Mouse (Mus musculus) layer of hippocampus, adult 2 months (tissue): ENCODE results near the gene Smurf2. TPM values are rescaled to one million over a fixed set of nuclear protein-coding genes. Genes with fewer than 3 reads are reported as not detected.

ENCODE experiments used
- DNase-seq, 2 experiments: peaks; one replicate each; pipeline ENCODE4 v3.0.0; 2022; ENCODE audit warnings: low spot score in 2 of 2
- H3K27ac ChIP-seq: fragments of 200-600 bp; 2 replicates; pipeline ENCODE4 v1.8.1; 2022
- H3K4me3 ChIP-seq: fragments of 200-600 bp; 2 replicates; pipeline ENCODE4 v1.8.1; 2022; ENCODE audit warnings: mild to moderate bottlenecking
- CTCF ChIP-seq: fragments of 200-600 bp; conservative IDR thresholded peaks from 2 replicates; pipeline ENCODE4 v1.8.1; 2022; ENCODE audit warnings: antibody characterized with exemption, mild to moderate bottlenecking, moderate library complexity
- long read RNA-seq, 2 experiments: library from polyadenylated mRNA; stranded (forward); transcript quantifications; one replicate each; pipeline ENCODE4 v2.0.0; 2021; ENCODE audit warnings: borderline mapping rate in 2 of 2
- total RNA-seq, 2 experiments: library from RNA; stranded (reverse); gene quantifications; 2 replicates each; pipeline ENCODE4 v1.2.3; 2021

The Smurf2 gene
- total RNA-seq, result 10 to 100 TPM; 29.6 to 31.1 TPM
- long read RNA-seq, experiment 1, partial matches to known transcripts, result 0 of 17 reads
- long read RNA-seq, experiment 1, other reads (novel, unspliced or antisense), result 16 of 17 reads
- long read RNA-seq, experiment 2, partial matches to known transcripts, result 3 of 17 reads
- long read RNA-seq, experiment 2, other reads (novel, unspliced or antisense), result 10 of 17 reads

- TF ChIP-seq CTCF, result peak; percentile 64
- Histone ChIP-seq H3K4me3 (peak within 1 kb of the TSS; percentile 81), H3K27ac (peak within 1 kb of the TSS; percentile 98)
- DNase-seq, result peak; percentile 66 to 79
These were observed at the start of gene Smurf2 for GRCm38 (mm10) chr11:106920551-106921379. TSS of gene Smurf2 (minus strand) at chr11:106920715.

- no peak for DNase-seq
These were observed 49.3 kb upstream of the Smurf2 start for GRCm38 (mm10) chr11:106969798-106970197.

GRCm38 (mm10) chr11:106967630-106968029 is 47.1 kb upstream of the Smurf2 start:
- H3K27ac ChIP-seq, result no peak overlapping the region
- DNase-seq, result no peak
- no peak overlapping the region for H3K4me3 ChIP-seq
- no peak for TF ChIP-seq CTCF

More at GRCm38 (mm10) chr11:106969798-106970197, 49.3 kb upstream of the Smurf2 start:
- no peak for TF ChIP-seq CTCF
- H3K4me3 ChIP-seq, result no peak overlapping the region
- H3K27ac ChIP-seq, result no peak overlapping the region

GRCm38 (mm10) chr11:106965881-106966280 is 45.4 kb upstream of the Smurf2 start:
- no peak overlapping the region for H3K4me3 ChIP-seq
- no peak; the same call in 1 of the 2 replicates for TF ChIP-seq CTCF
- no peak for DNase-seq
- no peak overlapping the region for H3K27ac ChIP-seq

DNA sequence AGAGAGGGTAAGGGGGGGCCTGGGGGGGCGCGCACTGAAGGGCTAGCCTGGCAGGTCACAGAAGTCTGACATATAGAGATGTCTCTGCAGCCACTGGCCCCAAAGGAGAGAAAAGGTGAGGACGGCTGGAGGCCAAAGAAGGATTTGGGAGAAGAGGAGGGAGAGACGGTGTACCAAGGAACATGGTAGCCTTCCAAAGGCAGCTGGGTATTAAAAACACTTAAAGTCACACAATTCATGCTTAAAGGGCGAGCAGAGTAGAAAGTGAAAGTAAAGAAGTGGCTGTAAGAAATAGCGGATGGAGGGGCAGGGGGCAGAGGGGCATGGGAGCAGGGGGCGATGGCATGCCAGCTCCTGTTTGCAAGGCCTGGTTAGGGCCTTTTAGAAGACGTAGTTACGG is 41.8 kb upstream of the Smurf2 start:
- DNase-seq, result no peak
- TF ChIP-seq CTCF, result no peak
- Histone ChIP-seq H3K4me3 (no peak overlapping the region), H3K27ac (no peak overlapping the region)

DNA sequence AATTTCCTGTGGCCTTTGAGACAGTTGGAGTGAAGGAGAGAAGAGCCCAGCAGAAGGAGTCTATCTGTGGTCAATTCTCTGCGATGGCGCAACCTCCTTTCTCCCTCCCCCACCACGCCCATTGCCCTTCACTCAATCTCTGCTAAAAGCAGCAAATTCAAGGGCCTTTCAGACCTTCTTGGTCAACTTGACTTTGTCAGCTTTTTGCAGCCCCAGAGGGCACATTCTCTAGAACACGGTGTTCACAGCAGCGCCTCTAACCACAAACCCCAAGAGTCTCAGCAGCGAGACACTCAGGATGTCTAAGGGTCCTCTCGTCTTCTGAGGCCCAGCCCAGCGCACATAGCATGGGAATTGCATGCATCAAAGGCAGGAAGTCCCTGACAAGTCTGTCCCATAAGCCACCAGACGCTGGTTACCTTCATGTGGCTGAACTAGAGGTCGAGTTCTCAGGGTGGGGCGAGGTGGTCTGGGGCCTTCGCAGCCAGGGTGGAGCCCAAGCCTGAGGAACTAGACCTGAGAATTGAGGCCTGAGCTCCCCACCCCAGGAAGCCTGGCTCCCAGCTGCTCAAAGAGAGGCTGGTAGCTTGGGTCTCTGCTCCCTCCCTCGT is 41.1 kb upstream of the Smurf2 start:
- DNase-seq, result no peak
- no peak for TF ChIP-seq CTCF
- H3K27ac ChIP-seq, result no peak overlapping the region
- H3K4me3 ChIP-seq, result no peak overlapping the region

DNA sequence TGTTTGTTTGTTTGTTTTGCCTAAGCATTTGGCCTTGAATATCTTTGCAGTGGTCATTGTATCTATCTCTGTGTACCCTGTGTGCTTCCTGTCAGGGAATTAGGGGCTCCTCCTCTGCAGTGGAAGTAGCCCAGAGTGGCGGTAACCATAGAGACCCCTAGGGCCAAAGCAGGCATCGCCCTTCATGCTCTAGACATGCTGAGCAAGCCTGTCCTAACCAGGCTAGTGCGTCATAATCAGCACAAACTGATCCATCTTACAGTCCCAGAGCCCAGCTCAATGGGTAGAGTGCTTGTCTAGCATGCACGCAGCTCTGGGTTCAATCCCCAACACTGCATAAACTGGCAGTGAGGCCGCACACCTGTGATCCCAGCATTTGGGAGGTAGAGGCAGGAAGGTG is 38.6 kb upstream of the Smurf2 start:
- H3K27ac ChIP-seq, result no peak overlapping the region
- no peak for DNase-seq
- TF ChIP-seq CTCF, result no peak
- no peak overlapping the region for H3K4me3 ChIP-seq

- Histone ChIP-seq H3K4me3 (no peak overlapping the region), H3K27ac (no peak overlapping the region)
- DNase-seq, result no peak
- TF ChIP-seq CTCF, result no peak
These were observed 38.0 kb upstream of the Smurf2 start for GRCm38 (mm10) chr11:106958407-106959071.

DNA sequence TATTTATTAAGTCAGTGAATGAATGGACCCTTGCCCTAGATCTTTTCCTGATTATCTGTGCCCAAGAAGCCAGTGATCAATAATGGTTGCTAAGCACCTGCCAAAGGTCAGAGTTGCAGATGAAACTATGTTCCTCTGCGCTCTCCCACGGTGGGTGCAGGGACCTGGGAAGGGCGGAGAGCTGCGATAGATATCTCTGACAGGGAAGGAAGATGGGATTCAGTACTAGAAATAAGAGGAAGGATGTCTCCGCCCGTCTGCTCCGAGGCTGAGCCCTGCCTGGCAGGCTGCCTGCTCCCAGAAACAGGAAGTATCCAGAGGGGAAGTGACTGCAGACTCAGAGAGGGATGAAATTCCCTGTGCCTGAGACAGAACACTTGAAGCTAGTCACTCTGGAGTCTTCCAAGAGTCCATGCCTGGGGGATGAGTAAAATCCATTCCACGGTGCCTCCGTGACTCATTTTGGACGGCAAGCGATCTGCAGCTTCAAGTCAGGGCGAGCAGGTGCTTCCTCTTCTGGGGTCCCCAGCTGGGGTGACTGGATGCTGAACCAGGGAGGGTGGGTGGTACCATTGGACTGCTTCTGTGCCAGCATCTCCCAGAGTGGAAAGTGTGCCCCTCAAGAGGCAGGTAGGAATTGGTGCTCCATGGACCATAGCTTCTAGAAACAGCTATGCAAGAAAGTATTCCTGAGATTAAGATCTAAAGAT is 36.9 kb upstream of the Smurf2 start:
- H3K27ac ChIP-seq, result no peak overlapping the region
- no peak for TF ChIP-seq CTCF
- DNase-seq, result peak in 1 of 2 experiments; percentile 13
- H3K4me3 ChIP-seq, result no peak overlapping the region

- no peak for TF ChIP-seq CTCF
- H3K4me3 ChIP-seq, result no peak overlapping the region
- DNase-seq, result no peak
- no peak overlapping the region for H3K27ac ChIP-seq
These were observed 34.1 kb upstream of the Smurf2 start for GRCm38 (mm10) chr11:106954566-106954965.

DNA sequence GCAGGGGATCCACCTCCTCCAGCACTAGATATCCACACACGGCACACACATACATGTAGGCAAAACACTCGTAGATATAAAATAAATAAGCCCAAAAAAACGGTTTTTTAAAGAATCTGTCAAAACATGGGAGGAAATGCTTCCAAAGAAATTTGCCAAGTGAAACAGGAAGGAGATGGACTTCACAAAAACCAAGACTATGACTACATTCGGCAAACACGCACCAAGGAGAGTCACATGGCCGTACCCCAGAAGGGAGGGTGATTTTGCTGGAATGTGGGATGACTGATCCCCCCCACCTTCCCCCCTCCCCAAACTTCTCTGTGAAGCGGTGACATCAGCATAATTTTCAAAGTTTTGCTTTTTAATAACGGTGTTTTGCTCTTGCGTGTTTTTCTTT is 33.6 kb upstream of the Smurf2 start:
- no peak overlapping the region for H3K27ac ChIP-seq
- DNase-seq, result no peak
- no peak overlapping the region for H3K4me3 ChIP-seq
- no peak for TF ChIP-seq CTCF

- no peak for DNase-seq
- TF ChIP-seq CTCF, result no peak
- Histone ChIP-seq H3K4me3 (no peak overlapping the region), H3K27ac (no peak overlapping the region)
These were observed 16.8 kb upstream of the Smurf2 start for GRCm38 (mm10) chr11:106937306-106937705.
